Mouse (Mus musculus) heart, postnatal 0 days (tissue): Measurements from ENCODE around the gene Nup210l.

Source experiments
- CTCF ChIP-seq: IDR thresholded peaks from 2 replicates; pipeline ENCODE4 v1.5.1; 2016; ENCODE audit warnings: antibody characterized with exemption, control low read depth, low read depth
- EP300 ChIP-seq: IDR thresholded peaks from 2 replicates; pipeline ENCODE4 v1.6.1; 2016; ENCODE audit warnings: antibody characterized with exemption, low read depth

GRCm38 (mm10) chr3:90069688-90070087 is 34.2 kb upstream of the Nup210l start:
- no peak for TF ChIP-seq CTCF
- no peak for TF ChIP-seq EP300
